Mouse (Mus musculus): ENCODE results near the gene Sult2b1. TPM values are rescaled to one million over a fixed set of nuclear protein-coding genes. Genes with fewer than 3 reads are reported as not detected.

Sult2b1 gene
- total and polyA plus RNA-seq, 2 experiments from 2014 or later = 0.23 TPM; not detected in 1

GRCm38 (mm10) chr7:45800546-45801204 is 16.2 kb upstream of the Sult2b1 start:
- DNase-seq (ENCODE audit: low spot score) (no peak), ATAC-seq (ENCODE audit: insufficient read depth, low read depth) (0 out of 2 replicates have a peak, but pooled peaks have one; percentile 18)
- Histone ChIP-seq H3K4me3 (ENCODE audit: low read depth, low read length) (peak overlapping the region; percentile 30), H3K9me3 (replicated peaks; ENCODE audit: control insufficient read depth, low read length) (no peaks in the 10 kb centered on the region), H3K4me1 (ENCODE audit: control insufficient read depth, insufficient read depth) (peaks cover 7% of the 10 kb centered on the region), H3K9ac (replicated peaks; ENCODE audit: low read depth, low read length) (no peak overlapping the region), H3K27me3 (ENCODE audit: control insufficient read depth, insufficient read depth, low read length) (peaks cover 46% of the 10 kb centered on the region), H3K4me2 (ENCODE audit: low read depth, low read length) (peak overlapping the region; percentile 49), H3K27ac (ENCODE audit: low read depth) (no peak overlapping the region), H3K36me3 (replicated peaks; ENCODE audit: control insufficient read depth, insufficient read depth, low read length) (no peaks in the 10 kb centered on the region)
- WGBS = 8% methylated on average over 25 of the region's 25 CpGs
- TF ChIP-seq CTCF (IDR thresholded peaks at IDR 0.05; ENCODE audit: low read depth) = no peak
- TF ChIP-seq EP300 (IDR thresholded peaks at IDR 0.05; ENCODE audit: low read depth) = no peak

GRCm38 (mm10) chr7:45800001-45800400 is 15.5 kb upstream of the Sult2b1 start:
- Histone ChIP-seq H3K27ac (ENCODE audit: low read depth) (no peak overlapping the region), H3K4me1 (ENCODE audit: control insufficient read depth, insufficient read depth) (peaks cover 7% of the 10 kb centered on the region), H3K9ac (replicated peaks; ENCODE audit: low read depth, low read length) (no peak overlapping the region), H3K4me2 (ENCODE audit: low read depth, low read length) (peak overlapping the region; percentile 35; the same call in 1 of the 2 replicates), H3K36me3 (replicated peaks; ENCODE audit: control insufficient read depth, insufficient read depth, low read length) (no peaks in the 10 kb centered on the region), H3K9me3 (replicated peaks; ENCODE audit: control insufficient read depth, low read length) (no peaks in the 10 kb centered on the region), H3K27me3 (ENCODE audit: control insufficient read depth, insufficient read depth, low read length) (peaks cover 52% of the 10 kb centered on the region), H3K4me3 (ENCODE audit: low read depth, low read length) (peak overlapping the region; percentile 30; the same call in 1 of the 2 replicates)
- ATAC-seq (ENCODE audit: insufficient read depth, low read depth) (no peak), DNase-seq (ENCODE audit: low spot score) (no peak)
- TF ChIP-seq EP300 (IDR thresholded peaks at IDR 0.05; ENCODE audit: low read depth) (no peak), CTCF (IDR thresholded peaks at IDR 0.05; ENCODE audit: low read depth) (no peak)
- 38% methylated on average over 7 of the region's 7 CpGs for WGBS

- no peaks in the 10 kb centered on the region for H3K9me3 ChIP-seq (replicated peaks; ENCODE audit: control insufficient read depth, low read length)
- no peak overlapping the region for H3K4me3 ChIP-seq (ENCODE audit: low read depth, low read length)
- no peak for TF ChIP-seq EP300 (IDR thresholded peaks at IDR 0.05; ENCODE audit: low read depth)
- TF ChIP-seq CTCF (IDR thresholded peaks at IDR 0.05; ENCODE audit: low read depth) = no peak
- H3K27ac ChIP-seq (ENCODE audit: low read depth) = no peak overlapping the region
- H3K4me1 ChIP-seq (ENCODE audit: control insufficient read depth, insufficient read depth) = peaks cover 7% of the 10 kb centered on the region
- no peaks in the 10 kb centered on the region for H3K36me3 ChIP-seq (replicated peaks; ENCODE audit: control insufficient read depth, insufficient read depth, low read length)
- 55% methylated on average over 7 of the region's 7 CpGs for WGBS
- 0 out of 2 replicates have a peak overlapping the region, but pooled peaks have one; percentile 60 for H3K4me2 ChIP-seq (ENCODE audit: low read depth, low read length)
- H3K27me3 ChIP-seq (ENCODE audit: control insufficient read depth, insufficient read depth, low read length) = peaks cover 63% of the 10 kb centered on the region
- DNase-seq (ENCODE audit: low spot score) = no peak
- H3K9ac ChIP-seq (replicated peaks; ENCODE audit: low read depth, low read length) = no peak overlapping the region
- ATAC-seq (ENCODE audit: insufficient read depth, low read depth) = no peak
Measured at GRCm38 (mm10) chr7:45798931-45799330, 14.5 kb upstream of the Sult2b1 start.

- no peak overlapping the region for H3K27ac ChIP-seq (ENCODE audit: low read depth)
- H3K9ac ChIP-seq (replicated peaks; ENCODE audit: low read depth, low read length) = 0 out of 2 replicates have a peak overlapping the region, but pooled peaks have one; percentile 37
- H3K36me3 ChIP-seq (replicated peaks; ENCODE audit: control insufficient read depth, insufficient read depth, low read length) = no peaks in the 10 kb centered on the region
- H3K4me1 ChIP-seq (ENCODE audit: control insufficient read depth, insufficient read depth) = peaks cover 7% of the 10 kb centered on the region
- peak overlapping the region; percentile 60 for H3K4me2 ChIP-seq (ENCODE audit: low read depth, low read length)
- no peak for DNase-seq (ENCODE audit: low spot score)
- peaks cover 67% of the 10 kb centered on the region for H3K27me3 ChIP-seq (ENCODE audit: control insufficient read depth, insufficient read depth, low read length)
- ATAC-seq (ENCODE audit: insufficient read depth, low read depth) = no peak
- 2% methylated on average over 19 of the region's 19 CpGs for WGBS
- TF ChIP-seq CTCF (IDR thresholded peaks at IDR 0.05; ENCODE audit: low read depth) (no peak), EP300 (IDR thresholded peaks at IDR 0.05; ENCODE audit: low read depth) (no peak)
- peak overlapping the region; percentile 47 for H3K4me3 ChIP-seq (ENCODE audit: low read depth, low read length)
- no peaks in the 10 kb centered on the region for H3K9me3 ChIP-seq (replicated peaks; ENCODE audit: control insufficient read depth, low read length)
Measured at GRCm38 (mm10) chr7:45798511-45798836, 14.0 kb upstream of the Sult2b1 start.

- Histone ChIP-seq H3K36me3 (replicated peaks; ENCODE audit: control insufficient read depth, insufficient read depth, low read length) (no peaks in the 10 kb centered on the region), H3K27me3 (ENCODE audit: control insufficient read depth, insufficient read depth, low read length) (peaks cover 73% of the 10 kb centered on the region), H3K4me3 (ENCODE audit: low read depth, low read length) (peak overlapping the region; percentile 47), H3K9ac (replicated peaks; ENCODE audit: low read depth, low read length) (0 out of 2 replicates have a peak overlapping the region, but pooled peaks have one; percentile 37), H3K4me2 (ENCODE audit: low read depth, low read length) (peak overlapping the region; percentile 60), H3K27ac (ENCODE audit: low read depth) (no peak overlapping the region), H3K9me3 (replicated peaks; ENCODE audit: control insufficient read depth, low read length) (no peaks in the 10 kb centered on the region), H3K4me1 (ENCODE audit: control insufficient read depth, insufficient read depth) (peaks cover 7% of the 10 kb centered on the region)
- no peak for TF ChIP-seq CTCF (IDR thresholded peaks at IDR 0.05; ENCODE audit: low read depth)
- TF ChIP-seq EP300 (IDR thresholded peaks at IDR 0.05; ENCODE audit: low read depth) = no peak
- ATAC-seq (ENCODE audit: insufficient read depth, low read depth) = no peak
- DNase-seq (ENCODE audit: low spot score) = no peak
- 1% methylated on average over 60 of the region's 60 CpGs for WGBS
Measured at GRCm38 (mm10) chr7:45797661-45798510, 13.4 kb upstream of the Sult2b1 start.

Data from heart, postnatal 0 days (tissue).